Mouse (Mus musculus) CH12.LX (cell line): ENCODE data around the gene Nes. TPM values are rescaled to one million over a fixed set of nuclear protein-coding genes. Genes with fewer than 3 reads are reported as not detected.

Experiments used
- DNase-seq: peaks from one replicate; pipeline ENCODE4 v3.0.0-alpha.2; 2013; ENCODE audit errors: extremely low read depth
- H3K27ac ChIP-seq: 2 replicates; pipeline ENCODE4 v1.5.1; 2012; ENCODE audit warnings: low read depth, mild to moderate bottlenecking, control low read depth, moderate library complexity; ENCODE audit not compliant: insufficient read depth
- H3K27me3 ChIP-seq: replicated peaks from 2 replicates; pipeline ENCODE3; 2012; ENCODE audit warnings: inconsistent platforms
- H3K36me3 ChIP-seq, 2 experiments: replicated peaks in 1 of 2; 2 replicates each; pipeline versions ENCODE3 to v1.6.1; 2012; ENCODE audit warnings: inconsistent platforms in 1 of 2, low read length in 1 of 2, mild to moderate bottlenecking in 1 of 2, mixed read lengths in 1 of 2, moderate library complexity in 1 of 2; ENCODE audit not compliant: control insufficient read depth in 1 of 2, insufficient read depth in 1 of 2
- H3K4me1 ChIP-seq, 2 experiments: 2 replicates each; pipeline ENCODE4 v1.6.1; 2012; ENCODE audit warnings: inconsistent platforms in 1 of 2, moderate library complexity in 1 of 2; ENCODE audit not compliant: insufficient read depth in 2 of 2, control insufficient read depth in 1 of 2
- H3K4me2 ChIP-seq: 2 replicates; pipeline ENCODE4 v1.6.1; 2012; ENCODE audit warnings: low read depth, mild to moderate bottlenecking, control low read depth; ENCODE audit not compliant: poor library complexity, insufficient read depth, severe bottlenecking
- H3K4me3 ChIP-seq, 3 experiments: fragments of 150-350 bp in 1 of 3; sonication (generic) in 1 of 3; replicated peaks in 1 of 3; 2 replicates each; pipeline versions ENCODE3 to v1.5.1; 2011 to 2012; ENCODE audit warnings: low read depth in 2 of 3, low read length in 2 of 3, mild to moderate bottlenecking in 2 of 3, moderate library complexity in 2 of 3, control low read depth in 1 of 3, improper control_type of control experiment in 1 of 3, inconsistent platforms in 1 of 3, mixed read lengths in 1 of 3; ENCODE audit not compliant: poor library complexity in 1 of 3
- H3K79me2 ChIP-seq: replicated peaks from 2 replicates; pipeline ENCODE4 v1.6.1; 2012; ENCODE audit warnings: mild to moderate bottlenecking, moderate library complexity; ENCODE audit not compliant: control insufficient read depth, poor library complexity, insufficient read depth, severe bottlenecking; ENCODE audit errors: extremely low read depth
- H3K9ac ChIP-seq: 2 replicates; pipeline ENCODE4 v1.6.1; 2012; ENCODE audit warnings: low read depth, mild to moderate bottlenecking, control low read depth, moderate library complexity; ENCODE audit not compliant: insufficient read depth
- H3K9me3 ChIP-seq: replicated peaks from 2 replicates; pipeline ENCODE3; 2012; ENCODE audit warnings: low read length, inconsistent platforms, mixed read lengths
- CHD1 ChIP-seq: IDR thresholded peaks from 2 replicates; pipeline ENCODE4 v1.6.1; 2012; ENCODE audit warnings: low read depth, low read length, improper control_type of control experiment, inconsistent platforms
- CHD2 ChIP-seq: IDR thresholded peaks from 2 replicates; pipeline ENCODE4 v1.6.1; 2011; ENCODE audit warnings: low read length, improper control_type of control experiment
- ELF1 ChIP-seq: IDR thresholded peaks from 2 replicates; pipeline ENCODE4 v1.6.1; 2014; ENCODE audit warnings: low read depth, mild to moderate bottlenecking, inconsistent platforms, low read length, improper control_type of control experiment
- GABPA ChIP-seq: IDR thresholded peaks from 2 replicates; pipeline ENCODE4 v1.6.1; 2012; ENCODE audit warnings: low read depth, low read length, improper control_type of control experiment, inconsistent platforms; ENCODE audit not compliant: insufficient replicate concordance
- HCFC1 ChIP-seq: IDR thresholded peaks from 2 replicates; pipeline ENCODE4 v1.6.1; 2012; ENCODE audit warnings: low read depth, mild to moderate bottlenecking, inconsistent platforms, low read length, improper control_type of control experiment
- IRF4 ChIP-seq: IDR thresholded peaks from 2 replicates; pipeline ENCODE4 v1.6.1; 2014; ENCODE audit warnings: low read depth, mild to moderate bottlenecking, inconsistent platforms, low read length, improper control_type of control experiment
- JUN ChIP-seq: IDR thresholded peaks from 2 replicates; pipeline ENCODE4 v1.6.1; 2011; ENCODE audit warnings: low read depth, mild to moderate bottlenecking, low read length, improper control_type of control experiment, moderate library complexity; ENCODE audit not compliant: insufficient read depth
- JUND ChIP-seq: conservative IDR thresholded peaks from 2 replicates; pipeline ENCODE4 v1.6.1; 2011; ENCODE audit warnings: low read depth, low read length, improper control_type of control experiment
- KAT2A ChIP-seq: IDR thresholded peaks from 2 replicates; pipeline ENCODE4 v1.6.1; 2012; ENCODE audit warnings: low read length, improper control_type of control experiment, inconsistent platforms; ENCODE audit not compliant: insufficient replicate concordance
- MEF2A ChIP-seq: IDR thresholded peaks from 2 replicates; pipeline ENCODE4 v1.6.1; 2014; ENCODE audit warnings: low read depth, mild to moderate bottlenecking, inconsistent platforms, low read length, improper control_type of control experiment, borderline replicate concordance
- NELFE ChIP-seq: IDR thresholded peaks from 2 replicates; pipeline ENCODE4 v1.6.1; 2011; ENCODE audit warnings: low read depth, low read length, improper control_type of control experiment
- NRF1 ChIP-seq: IDR thresholded peaks from 2 replicates; pipeline ENCODE4 v1.6.1; 2014; ENCODE audit warnings: low read depth, mild to moderate bottlenecking, inconsistent platforms, low read length, improper control_type of control experiment, moderate library complexity
- POLR2AphosphoS2 ChIP-seq: IDR thresholded peaks from 2 replicates; pipeline ENCODE4 v1.6.1; 2011; ENCODE audit warnings: low read depth, low read length, improper control_type of control experiment
- RAD21 ChIP-seq: IDR thresholded peaks from 2 replicates; pipeline ENCODE4 v1.6.1; 2011; ENCODE audit warnings: low read depth, mild to moderate bottlenecking, low read length, improper control_type of control experiment, moderate library complexity
- RCOR1 ChIP-seq: conservative IDR thresholded peaks from 2 replicates; pipeline ENCODE4 v1.6.1; 2012; ENCODE audit warnings: low read depth, mild to moderate bottlenecking, inconsistent platforms, low read length, improper control_type of control experiment
- SIN3A ChIP-seq: IDR thresholded peaks from 2 replicates; pipeline ENCODE4 v1.6.1; 2012; ENCODE audit warnings: low read length, improper control_type of control experiment, inconsistent platforms
- UBTF ChIP-seq: IDR thresholded peaks from 2 replicates; pipeline ENCODE4 v1.6.1; 2012; ENCODE audit warnings: low read depth, mild to moderate bottlenecking, inconsistent platforms, low read length, improper control_type of control experiment, moderate library complexity
- ZC3H11A ChIP-seq: IDR thresholded peaks from 2 replicates; pipeline ENCODE4 v1.6.1; 2012; ENCODE audit warnings: low read depth, mild to moderate bottlenecking, inconsistent platforms, low read length, improper control_type of control experiment
- ZKSCAN1 ChIP-seq: IDR thresholded peaks from 2 replicates; pipeline ENCODE4 v1.6.1; 2012; ENCODE audit warnings: low read depth, inconsistent platforms, low read length, improper control_type of control experiment, borderline replicate concordance
- dilution Hi-C: fragments of 300-500 bp; cut with MboI; formaldehyde crosslinking; loops from 2 replicates; pipeline ENCODE4 v1.14.3; 2020; ENCODE audit warnings: low sequenced_read_pairs; ENCODE audit not compliant: extremely low pct_unique_long_range_greater_than_20kb, extremely low pct_ligation_motif_present
- in situ Hi-C: fragments of 300-500 bp; cut with MboI; formaldehyde crosslinking; loops from 3 replicates; pipeline ENCODE4 v1.14.3; 2019; ENCODE audit warnings: low sequenced_read_pairs, low pct_ligation_motif_present, low pct_unique_long_range_greater_than_20kb, mixed read lengths
- polyA plus RNA-seq: library from polyadenylated mRNA; unstranded; fragments of >175 nt; gene quantifications from 2 replicates; pipeline ENCODE4 v1.2.1, GENCODE M21; 2012; ENCODE audit warnings: low read depth; ENCODE audit not compliant: insufficient read length
- total RNA-seq, 2 experiments: library from RNA; depleted of rRNA; stranded (reverse); fragments of 300-350 nt in 1 of 2; fragments of >200 nt in 1 of 2; gene quantifications; 2 replicates each; pipeline ENCODE4 v1.2.3; 2012 to 2014

Nes gene
- total and polyA plus RNA-seq, 3 experiments = 0.04 TPM; not detected in 1

- Histone ChIP-seq H3K9ac (no peak overlapping the region), H3K4me2 (no peak overlapping the region), H3K4me3 (no peak overlapping the region), H3K27ac (no peak overlapping the region), H3K27me3 (peaks cover 92% of the 10 kb centered on the region), H3K79me2 (no peaks in the 10 kb centered on the region), H3K4me1 (peaks cover 0 to 5% of the 10 kb centered on the region in 2 experiments; a peak in 1 of 4 replicates)
- in situ Hi-C loops = no loop called here
- no peak for TF ChIP-seq ZKSCAN1
- no peak for TF ChIP-seq NRF1
- TF ChIP-seq JUND = no peak
- no peak for TF ChIP-seq SIN3A
- no peak for TF ChIP-seq HCFC1
- no peak for TF ChIP-seq UBTF
- TF ChIP-seq CHD2 = no peak
- no peak for TF ChIP-seq ELF1
- TF ChIP-seq RAD21 = no peak
- TF ChIP-seq CHD1 = no peak
- no peak for TF ChIP-seq GABPA
- TF ChIP-seq, all 38 proteins: peak for 0
- H3K9me3 ChIP-seq = peaks cover 11% of the 10 kb centered on the region
- H3K36me3 ChIP-seq = no peaks in the 10 kb centered on the region
- no peak for DNase-seq
- dilution Hi-C loops = no loop called here
Measured at GRCm38 (mm10) chr3:87996401-87996800, 25.5 kb downstream of the Nes start.

DNA sequence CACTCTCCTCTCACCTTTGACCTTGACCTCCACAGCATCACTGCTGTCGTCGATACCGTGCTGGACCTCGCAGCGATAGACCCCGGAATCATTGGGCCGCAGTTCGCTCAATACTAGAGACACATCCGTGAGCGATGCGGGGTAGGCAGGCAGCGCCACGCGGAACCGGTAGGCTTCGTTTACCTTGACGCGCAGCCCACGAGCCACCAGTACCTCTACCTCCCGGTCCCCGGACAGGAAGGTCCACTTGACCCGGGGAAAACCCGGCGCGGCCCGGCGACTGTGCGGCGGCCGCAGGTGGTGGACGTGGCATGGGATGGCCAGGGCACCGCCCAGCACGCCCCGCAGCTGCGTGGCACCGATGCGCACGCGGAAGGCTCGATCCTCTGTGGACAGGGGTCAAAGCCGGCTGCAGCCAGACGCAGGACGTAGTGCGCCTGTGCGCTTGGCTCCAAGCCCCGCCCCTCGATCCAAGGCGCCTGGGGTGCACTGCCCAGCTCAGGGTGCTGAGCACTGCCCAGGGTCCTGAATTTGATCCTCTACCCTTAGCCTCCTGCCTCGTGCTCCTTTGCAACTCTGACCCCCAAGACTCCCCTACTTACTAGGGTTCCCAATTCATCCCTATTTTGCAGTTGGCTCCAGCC, 26.2 kb downstream of the Nes start:
- Histone ChIP-seq H3K4me1 (peaks cover 0 to 5% of the 10 kb centered on the region in 2 experiments; a peak in 1 of 4 replicates), H3K9ac (no peak overlapping the region), H3K79me2 (no peaks in the 10 kb centered on the region), H3K4me2 (no peak overlapping the region), H3K36me3 (no peaks in the 10 kb centered on the region), H3K9me3 (peaks cover 11% of the 10 kb centered on the region), H3K27me3 (peaks cover 92% of the 10 kb centered on the region), H3K27ac (no peak overlapping the region), H3K4me3 (no peak overlapping the region)
- dilution Hi-C loops (no loop called here), in situ Hi-C loops (no loop called here)
- TF ChIP-seq CHD2 (no peak), GABPA (no peak), NELFE (no peak), CHD1 (no peak), JUN (no peak), RCOR1 (no peak), ZC3H11A (no peak), MEF2A (no peak), IRF4 (no peak), KAT2A (no peak), POLR2AphosphoS2 (no peak)
- no peak for DNase-seq
